9 mouse cellular contexts compared by ENCODE assay signal in the genomic region with DNA sequence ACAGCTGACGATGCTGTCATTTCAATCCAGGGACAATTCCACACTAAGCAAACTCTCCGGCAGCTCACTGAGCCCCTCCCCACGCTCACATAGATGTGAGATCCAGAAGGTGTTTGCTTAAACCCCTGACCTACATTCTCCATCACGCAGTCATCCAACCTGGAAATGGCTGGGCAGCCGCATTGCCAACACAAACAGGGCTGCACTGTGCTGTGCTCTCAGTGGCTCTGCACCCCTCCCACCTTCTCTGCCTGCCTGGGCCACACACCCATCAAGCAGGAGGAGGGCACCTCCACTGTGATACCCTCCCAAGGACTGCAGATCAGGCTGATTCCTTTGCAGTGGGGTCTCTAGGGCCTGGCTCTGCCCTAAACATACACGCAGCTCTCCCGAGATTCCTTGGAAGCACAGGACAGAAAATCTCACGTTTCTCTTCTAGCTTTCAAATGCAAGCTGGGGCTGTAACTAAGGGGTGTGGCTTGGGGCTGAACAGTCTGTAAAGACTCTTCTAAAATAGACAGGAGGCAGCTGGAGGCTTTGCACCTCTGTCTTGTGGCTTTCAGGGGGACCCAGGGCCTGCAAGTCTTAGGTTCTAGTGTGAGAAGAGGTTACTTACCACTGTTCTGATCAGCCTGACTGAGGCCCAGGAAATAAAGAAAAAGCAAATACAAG.
DNase-seq lines count a peak whose midpoint lies in the region; ATAC-seq and TF ChIP-seq lines count a peak whose summit lies in the region.
"Had no signal": no experiment of that assay in that cellular context is flagged by ENCODE, and none has a peak within 500 bp of the region (broad histone marks: within the 10 kb centered on the region; RNA-seq: fewer than 3 reads in every experiment).

No protein-coding gene starts in this region.

- H3K36me3 ChIP-seq in hindbrain, embryonic 13.5 days, result no peaks in the 10 kb centered on the region
- H3K36me3 ChIP-seq in hindbrain, embryonic 14.5 days (replicated peaks; ENCODE audit: control insufficient read depth, insufficient read depth), result no peaks in the 10 kb centered on the region
- no peaks in the 10 kb centered on the region for H3K36me3 ChIP-seq in embryonic facial prominence, embryonic 14.5 days (ENCODE audit: control insufficient read depth, insufficient read depth, low read length)

- peaks cover 3% of the 10 kb centered on the region; the same call in 1 of the 2 replicates for H3K27me3 ChIP-seq in hindbrain, embryonic 13.5 days
- H3K27me3 ChIP-seq in hindbrain, embryonic 14.5 days (ENCODE audit: control insufficient read depth, insufficient read depth, low read length), result no peaks in the 10 kb centered on the region
- H3K27me3 ChIP-seq in embryonic facial prominence, embryonic 14.5 days (replicated peaks; ENCODE audit: control insufficient read depth, insufficient read depth, low read length), result no peaks in the 10 kb centered on the region
- H3K27me3 ChIP-seq: Patski had no signal

- H3K4me2 ChIP-seq in hindbrain, embryonic 13.5 days, result no peak overlapping the region
- H3K4me2 ChIP-seq in hindbrain, embryonic 14.5 days (replicated peaks), result no peak overlapping the region
- H3K4me2 ChIP-seq in embryonic facial prominence, embryonic 14.5 days (ENCODE audit: low read depth, low read length), result 0 out of 2 replicates have a peak overlapping the region, but pooled peaks have one; percentile 10

- H3K27ac ChIP-seq in hindbrain, embryonic 13.5 days, result no peak overlapping the region; the same call in 1 of the 2 replicates
- H3K27ac ChIP-seq in hindbrain, embryonic 14.5 days, result no peak overlapping the region
- peak overlapping the region; percentile 23; the same call in 1 of the 2 replicates for H3K27ac ChIP-seq in embryonic facial prominence, embryonic 14.5 days (replicated peaks; ENCODE audit: low read depth, low read length)
- no peak overlapping the region for H3K27ac ChIP-seq in gastrocnemius, adult 2 months

- no peak overlapping the region for H3K4me3 ChIP-seq in hindbrain, embryonic 13.5 days
- H3K4me3 ChIP-seq in hindbrain, embryonic 14.5 days (replicated peaks; ENCODE audit: low read length), result no peak overlapping the region
- H3K4me3 ChIP-seq in embryonic facial prominence, embryonic 14.5 days (ENCODE audit: low read depth, low read length), result no peak overlapping the region
- no peak overlapping the region for H3K4me3 ChIP-seq in gastrocnemius, adult 2 months

- peaks cover 6% of the 10 kb centered on the region; the same call in 1 of the 2 replicates for H3K4me1 ChIP-seq in hindbrain, embryonic 13.5 days (replicated peaks)
- no peaks in the 10 kb centered on the region for H3K4me1 ChIP-seq in hindbrain, embryonic 14.5 days (replicated peaks; ENCODE audit: control insufficient read depth, insufficient read depth, low read length)
- H3K4me1 ChIP-seq in embryonic facial prominence, embryonic 14.5 days (ENCODE audit: control insufficient read depth, insufficient read depth, low read length), result peaks cover 19% of the 10 kb centered on the region; the same call in 1 of the 2 replicates

- intact Hi-C loops in gastrocnemius, adult 2 months (cut with DNase I), result loop anchor here (1.0 to 5.0 kb wide), 2 partner anchors 115 to 298 kb away; no protein-coding TSS in a partner anchor

- no peak for DNase-seq in hindbrain, embryonic 14.5 days (ENCODE audit: low spot score)
- peak; percentile 6 for DNase-seq in R1 (ENCODE audit: low read depth, low spot score)
- DNase-seq in embryonic facial prominence, embryonic 14.5 days (ENCODE audit: low spot score), result peak; percentile 69
- DNase-seq in lung, adult 18-20 months, result peak; percentile 59 to 73
- DNase-seq in gastrocnemius, adult 2 months, result no peak
- DNase-seq in adrenal gland, adult 8-10 months, result no peak
- no peak for DNase-seq in urinary bladder, postnatal 4 days (ENCODE audit: low spot score in 2 of 2)

- no peak for ATAC-seq in hindbrain, embryonic 13.5 days (ENCODE audit: low FRiP score)
- no peak for ATAC-seq in hindbrain, embryonic 14.5 days (ENCODE audit: low FRiP score)
- peak; percentile 81 for ATAC-seq in embryonic facial prominence, embryonic 14.5 days (ENCODE audit: low read depth)
- ATAC-seq: Patski had no signal

- no peak for TF ChIP-seq CTCF in gastrocnemius, adult 2 months (IDR thresholded peaks at IDR 0.05)

- no peaks in the 10 kb centered on the region for H3K9me3 ChIP-seq in hindbrain, embryonic 13.5 days
- H3K9me3 ChIP-seq in hindbrain, embryonic 14.5 days (ENCODE audit: control insufficient read depth, low read length), result no peaks in the 10 kb centered on the region
- no peaks in the 10 kb centered on the region for H3K9me3 ChIP-seq in embryonic facial prominence, embryonic 14.5 days (ENCODE audit: control insufficient read depth, low read length)

- 0 out of 2 replicates have a peak overlapping the region, but pooled peaks have one; percentile 5 for H3K9ac ChIP-seq in hindbrain, embryonic 13.5 days
- no peak overlapping the region for H3K9ac ChIP-seq in hindbrain, embryonic 14.5 days
- peak overlapping the region; percentile 51 for H3K9ac ChIP-seq in embryonic facial prominence, embryonic 14.5 days (ENCODE audit: low read depth, low read length)

- WGBS in hindbrain, embryonic 13.5 days, result 56% methylated on average over 8 of the region's 8 CpGs
- WGBS in hindbrain, embryonic 14.5 days, result 65% methylated on average over 8 of the region's 8 CpGs
- WGBS in embryonic facial prominence, embryonic 14.5 days, result 32% methylated on average over 8 of the region's 8 CpGs

Comparison
In these comparisons a context has a peak if more than half of its experiments do, and no peak if none do; other contexts are left out.
1. DNase-seq: peak in R1 (single experiment), embryonic facial prominence, embryonic 14.5 days (single experiment) and lung, adult 18-20 months (2 of 2); none in hindbrain, embryonic 14.5 days (single experiment), gastrocnemius, adult 2 months (single experiment), adrenal gland, adult 8-10 months (single experiment) and urinary bladder, postnatal 4 days (0 of 2).